Mouse (Mus musculus) cerebellum, postnatal 4 days (tissue): Measurements from ENCODE around the gene Lrrfip1.

ENCODE experiments used
- DNase-seq, 2 experiments: peaks; one replicate each; pipeline ENCODE4 v3.0.0; 2022; ENCODE audit warnings: low spot score in 2 of 2, mixed read lengths in 1 of 2

Lrrfip1 gene

GRCm38 (mm10) chr1:91056416-91056815 lies 57.9 kb downstream of the Lrrfip1 start:
- no peak for DNase-seq

GRCm38 (mm10) chr1:91057311-91058245 lies 59.0 kb downstream of the Lrrfip1 start:
- DNase-seq, result no peak

GRCm38 (mm10) chr1:91058251-91058650 lies 59.7 kb downstream of the Lrrfip1 start:
- no peak for DNase-seq

DNA sequence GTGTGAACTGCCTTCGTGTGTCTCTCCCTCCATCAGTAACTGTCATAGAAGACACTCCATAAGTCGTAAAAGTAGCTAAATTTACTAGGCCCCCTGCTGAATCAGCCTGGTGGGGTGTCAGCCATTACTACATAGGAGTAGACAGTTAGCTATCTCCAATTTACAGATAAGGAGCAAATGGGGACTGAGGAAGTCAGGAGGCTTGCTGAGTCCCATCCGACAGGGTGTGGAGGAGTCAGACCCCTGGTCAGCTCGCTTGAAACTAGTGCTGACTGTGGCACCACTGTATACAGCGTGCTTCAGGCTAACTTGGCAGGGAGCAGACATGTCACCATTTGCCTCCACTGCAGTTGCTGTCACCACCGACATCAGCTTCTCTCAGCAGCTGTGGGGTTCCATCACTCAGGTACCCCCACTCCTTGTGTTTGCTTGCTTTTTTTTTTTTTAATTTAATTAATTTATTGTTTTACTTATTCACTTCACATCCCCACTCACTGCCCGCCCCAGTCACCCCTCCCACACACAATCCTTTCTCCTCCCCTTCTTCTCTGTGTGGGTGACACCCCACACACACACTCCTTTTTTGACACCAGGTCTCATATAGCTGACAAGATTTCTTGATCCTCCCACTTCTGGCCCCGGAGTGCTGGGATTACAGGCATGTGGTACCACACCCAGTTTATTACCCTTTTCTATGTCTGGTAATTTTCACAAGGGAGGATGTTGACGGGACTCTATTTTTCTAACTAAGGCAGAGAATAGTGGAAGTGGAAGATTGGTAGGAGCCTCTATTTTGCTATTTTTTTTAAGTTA lies 61.5 kb downstream of the Lrrfip1 start:
- DNase-seq, result no peak

DNA sequence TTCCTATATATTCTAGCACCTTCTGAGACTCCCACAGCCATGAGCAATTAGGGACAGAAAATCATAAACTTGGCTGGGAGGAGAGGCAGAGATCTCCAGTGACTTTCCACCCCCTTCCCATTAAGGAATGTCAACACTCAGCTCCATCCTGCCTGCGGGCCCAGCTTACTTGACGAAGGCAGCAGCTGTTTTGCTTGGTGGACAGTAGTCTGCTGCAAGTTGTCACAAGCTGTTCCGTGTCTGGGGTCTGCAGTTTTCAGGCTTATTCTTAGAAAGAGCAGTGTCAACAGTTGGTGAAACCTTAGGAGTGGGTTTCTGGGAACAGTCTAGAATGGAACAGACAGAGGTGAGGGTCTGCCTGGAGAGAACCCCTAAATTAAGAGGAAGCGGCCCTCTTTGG lies 62.6 kb downstream of the Lrrfip1 start:
- no peak for DNase-seq

GRCm38 (mm10) chr1:91062363-91062762 lies 63.8 kb downstream of the Lrrfip1 start:
- no peak for DNase-seq

DNA sequence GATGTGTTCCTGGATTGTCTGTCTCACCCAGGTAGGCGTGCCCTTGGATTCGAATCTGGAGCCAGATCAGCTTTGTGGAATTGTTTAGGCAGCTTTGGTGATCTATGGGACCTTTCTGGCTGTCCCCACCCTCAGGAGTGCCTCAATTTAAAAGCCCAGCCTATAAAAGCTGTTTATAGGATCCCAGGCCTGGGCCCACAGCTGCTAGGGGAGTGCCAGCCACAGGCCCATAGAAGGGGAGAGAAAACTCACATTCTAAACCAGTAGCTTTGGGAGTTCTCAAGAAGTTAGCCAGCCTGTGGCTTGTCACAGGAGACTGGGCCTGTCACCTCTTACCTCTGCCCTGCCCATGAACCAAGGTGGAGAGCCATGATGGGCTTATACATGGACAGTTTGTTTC lies 65.5 kb downstream of the Lrrfip1 start:
- DNase-seq, result no peak

- DNase-seq, result no peak
Observed at GRCm38 (mm10) chr1:91064903-91065525, 66.5 kb downstream of the Lrrfip1 start.

DNA sequence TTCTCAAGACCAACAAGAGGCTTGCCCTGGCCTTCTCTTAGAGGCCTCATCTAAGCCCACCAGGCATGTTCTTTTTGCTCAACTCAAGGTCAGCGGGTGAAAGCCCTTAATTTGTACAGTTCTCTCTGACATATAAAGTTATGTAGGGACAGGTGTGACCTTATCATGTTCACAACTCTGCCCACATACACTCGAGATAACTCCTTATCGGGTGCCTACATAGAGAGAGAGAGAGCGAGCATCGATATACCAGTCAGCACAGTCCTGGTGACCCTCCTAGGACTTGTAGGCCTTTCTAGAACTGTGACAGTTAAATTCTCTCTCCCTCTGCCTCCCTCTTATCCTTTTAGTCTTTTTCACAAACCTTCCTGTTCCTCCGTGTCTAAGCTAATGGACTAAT lies 67.5 kb downstream of the Lrrfip1 start:
- no peak for DNase-seq

GRCm38 (mm10) chr1:91066599-91066998 lies 68.1 kb downstream of the Lrrfip1 start:
- DNase-seq, result no peak

DNA sequence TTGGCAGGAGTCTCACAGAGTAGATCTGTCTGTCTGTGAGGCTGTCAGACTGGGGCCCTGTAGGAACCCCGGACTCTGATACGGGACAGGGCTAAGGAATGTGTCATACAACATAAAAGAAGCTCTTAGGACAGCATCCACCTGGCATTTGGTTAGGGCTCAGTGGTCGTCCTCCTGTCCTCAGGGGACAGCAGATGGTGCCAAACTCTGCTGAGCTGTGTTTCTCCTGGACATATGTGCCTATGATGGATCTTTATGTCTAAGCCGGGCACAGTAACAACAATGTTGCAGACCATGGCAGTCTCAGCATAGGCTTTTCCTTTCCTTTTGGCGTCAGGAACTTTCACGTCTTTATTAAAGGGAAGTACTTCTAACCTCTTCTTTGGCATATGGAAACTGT lies 69.2 kb downstream of the Lrrfip1 start:
- DNase-seq, result no peak

DNA sequence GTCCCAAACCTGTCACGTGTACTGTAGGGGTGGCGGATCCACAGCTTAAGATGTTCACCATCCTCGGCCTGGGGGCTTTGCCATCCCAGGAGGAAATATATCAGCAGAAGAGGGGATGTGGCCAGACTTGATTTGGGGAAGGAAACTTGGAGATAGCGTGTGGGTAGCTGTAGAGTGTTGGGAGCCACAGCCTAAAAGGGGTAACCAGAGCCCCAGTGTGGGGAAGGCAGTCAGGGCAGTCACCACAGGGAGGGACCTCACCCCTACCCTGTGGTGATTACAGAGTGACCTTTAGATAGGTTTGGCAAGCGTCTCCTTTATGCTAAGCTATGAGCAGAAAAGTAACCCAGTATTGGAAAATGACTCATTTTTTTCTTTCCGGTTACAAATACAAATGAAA lies 71.0 kb downstream of the Lrrfip1 start:
- DNase-seq, result no peak

DNA sequence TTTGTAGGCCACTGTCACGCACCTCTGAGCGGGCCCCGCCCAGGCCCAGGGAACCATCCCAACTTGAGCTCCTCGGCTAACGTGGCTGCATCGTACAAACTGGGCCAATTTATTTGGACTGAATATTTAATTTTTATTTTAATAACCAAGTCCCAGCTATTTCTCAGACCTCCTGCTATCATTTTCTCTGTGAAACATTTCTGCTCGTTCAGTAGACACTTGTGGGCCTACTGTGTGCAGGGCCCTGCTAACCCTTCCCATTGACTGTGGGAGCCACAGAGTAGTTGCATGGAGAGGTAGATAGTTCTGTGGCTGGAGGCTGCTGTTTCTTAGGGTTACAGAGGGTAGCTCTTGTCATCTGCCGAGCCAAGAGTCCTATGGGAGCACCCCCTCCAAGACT lies 72.0 kb downstream of the Lrrfip1 start:
- no peak for DNase-seq

DNA sequence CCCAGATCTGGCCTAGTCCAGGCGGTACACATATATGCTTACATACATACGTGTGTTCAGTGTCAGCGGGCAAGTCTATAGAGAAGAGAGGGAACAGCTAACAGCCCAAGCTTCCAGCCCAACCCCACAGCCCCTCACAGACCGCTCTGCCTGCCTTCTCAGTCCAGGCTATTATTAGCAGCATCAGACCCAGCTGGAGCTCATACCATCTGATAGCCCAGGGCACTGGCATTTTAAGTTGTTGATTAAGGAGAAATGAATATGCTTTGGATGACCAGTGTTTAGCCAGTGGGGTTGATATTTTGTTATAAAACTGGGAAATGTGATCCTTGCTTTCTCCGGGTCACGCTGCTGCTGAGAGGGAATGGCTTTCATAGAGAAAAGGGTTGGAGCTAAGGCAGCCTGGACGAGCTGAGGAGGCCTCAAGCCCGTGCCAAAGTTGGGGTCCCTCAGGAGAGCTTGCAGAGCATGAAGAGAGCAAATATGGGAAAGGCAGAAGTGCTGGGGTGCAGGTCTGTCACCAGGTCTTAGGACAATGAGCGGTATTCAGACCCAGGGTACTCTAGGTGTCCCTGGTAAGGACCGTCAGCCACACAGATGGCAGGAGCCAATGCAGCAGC lies 73.2 kb downstream of the Lrrfip1 start:
- DNase-seq, result no peak

DNA sequence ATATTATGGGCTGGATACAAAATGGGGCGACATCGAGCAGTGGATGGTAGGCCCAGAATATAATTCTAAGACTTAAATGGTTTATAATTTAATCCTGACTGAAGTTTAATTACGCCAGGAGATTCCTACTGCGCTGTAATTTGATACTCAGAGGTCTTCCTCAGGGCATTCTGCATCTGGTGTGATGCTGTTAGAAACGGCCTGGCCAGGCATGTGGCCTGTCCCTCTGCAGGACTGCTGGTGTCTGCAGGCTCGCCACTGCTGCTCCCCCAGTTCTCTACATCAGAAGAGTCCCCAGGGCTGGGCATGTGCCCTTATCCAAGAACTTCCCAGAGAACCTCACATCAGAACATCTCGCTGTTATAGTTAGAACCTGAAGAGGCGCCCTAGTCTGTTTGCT lies 78.4 kb downstream of the Lrrfip1 start:
- DNase-seq, result no peak

DNA sequence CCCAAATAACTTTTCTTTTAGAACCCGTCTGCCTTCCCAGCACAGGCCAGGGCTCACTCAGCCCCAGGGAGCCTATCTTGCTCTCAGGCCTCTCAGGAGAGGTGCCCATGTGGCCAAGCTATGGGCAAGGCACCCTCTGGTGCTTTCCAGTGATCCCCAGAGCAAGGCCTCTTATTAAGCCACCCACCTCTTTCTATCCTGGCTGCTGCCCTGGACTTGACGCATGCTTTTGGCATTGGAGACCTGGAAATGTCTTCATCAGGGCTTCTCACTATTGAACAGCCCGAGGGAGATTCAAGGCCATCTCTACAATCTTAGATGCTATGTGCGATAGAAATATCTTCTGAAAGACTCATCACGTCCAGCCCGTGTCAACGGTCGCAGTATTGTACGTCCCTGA lies 78.9 kb downstream of the Lrrfip1 start:
- no peak for DNase-seq

DNA sequence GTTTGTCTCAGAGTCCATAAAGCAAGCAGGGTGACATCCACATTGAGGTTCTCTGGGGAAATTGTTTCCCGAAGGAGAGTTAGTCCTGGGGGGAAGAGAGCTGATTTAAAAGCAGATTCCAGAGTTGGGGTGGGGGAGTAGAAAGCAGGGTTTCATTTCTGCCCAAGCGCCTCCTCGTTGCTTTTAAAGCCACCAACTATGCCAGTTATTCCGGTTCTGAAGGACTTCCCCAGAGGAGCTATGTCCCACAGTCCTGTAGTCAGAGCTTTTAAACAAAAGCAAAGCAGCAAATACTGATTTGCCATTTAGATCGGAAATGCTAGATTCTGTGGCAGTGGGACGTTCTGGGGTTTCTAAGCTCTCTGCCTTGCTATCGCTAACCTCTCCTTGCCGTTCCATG lies 79.4 kb downstream of the Lrrfip1 start:
- no peak for DNase-seq

DNA sequence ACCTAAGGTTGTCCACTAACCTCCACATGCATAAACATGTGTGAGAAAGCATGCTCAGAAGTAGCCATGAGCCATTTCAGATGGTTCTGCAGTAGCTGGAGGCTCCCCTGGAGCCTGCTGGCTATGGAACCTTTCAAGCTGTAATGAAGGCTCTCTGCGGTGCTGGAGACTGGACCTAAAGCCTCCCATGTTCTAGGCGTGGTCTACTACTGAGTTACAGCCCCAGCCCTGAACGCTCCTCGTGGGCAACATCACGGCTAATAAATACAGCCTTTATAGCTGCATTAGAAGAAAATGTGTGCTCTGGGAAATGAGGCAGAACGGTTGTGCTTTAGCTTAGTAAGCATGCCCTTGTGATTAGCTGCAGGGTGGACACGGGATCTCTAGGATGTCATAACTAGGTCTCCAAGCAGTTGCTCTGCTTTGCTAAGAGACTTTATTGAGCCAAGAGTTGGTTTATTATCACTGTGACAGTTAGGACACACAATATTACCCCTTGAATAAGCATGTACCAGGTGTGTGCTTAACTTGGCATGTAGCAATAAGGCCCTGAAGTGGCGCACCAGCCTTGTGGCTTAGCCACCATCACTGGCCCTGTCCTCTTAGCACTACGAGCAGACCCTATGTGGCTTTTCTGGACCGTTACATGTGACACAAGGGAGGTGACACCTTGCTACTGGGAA lies 81.3 kb downstream of the Lrrfip1 start:
- no peak for DNase-seq

DNA sequence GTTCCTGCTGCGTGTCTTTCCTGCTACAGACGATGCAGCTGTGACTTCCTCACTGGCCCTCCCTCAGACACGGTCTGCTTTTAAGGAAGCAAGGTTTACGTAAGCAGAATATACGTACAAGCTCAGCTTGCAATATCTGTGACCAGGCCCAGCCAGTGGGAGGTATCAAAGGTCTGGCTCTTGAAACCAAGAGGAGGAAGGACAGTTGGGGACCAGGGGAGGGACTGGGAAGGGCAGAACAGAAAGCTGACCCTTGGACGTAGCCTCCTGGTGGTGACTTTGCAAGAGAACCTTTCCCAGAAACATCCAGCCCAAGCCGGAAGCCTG lies 81.8 kb downstream of the Lrrfip1 start:
- DNase-seq, result no peak

- no peak for DNase-seq
Observed at GRCm38 (mm10) chr1:91084374-91084773, 85.8 kb downstream of the Lrrfip1 start.

- no peak for DNase-seq
Observed at GRCm38 (mm10) chr1:91085009-91085408, 86.5 kb downstream of the Lrrfip1 start.

- no peak for DNase-seq
Observed at GRCm38 (mm10) chr1:91085686-91086085, 87.1 kb downstream of the Lrrfip1 start.
